Mouse (Mus musculus): Measurements from ENCODE around the gene 9230110F15Rik.
"Not testable (repeated sequence)": the region's sequence is repeated elsewhere in the genome, so short reads cannot be mapped to it uniquely, and the experiment has no call there.

The 9230110F15Rik gene

GRCm38 (mm10) chr9:35844050-35844449 is at the start of gene 9230110F15Rik:
Gene 9230110F15Rik (minus strand): TSS chr9:35844150.
- DNase-seq, result no peak

- not testable (repeated sequence) for DNase-seq
These were observed 49.2 kb upstream of the 9230110F15Rik start for GRCm38 (mm10) chr9:35893112-35893511.

- not testable (repeated sequence) for DNase-seq
These were observed 26.1 kb downstream of the 9230110F15Rik start for GRCm38 (mm10) chr9:35817881-35818280.

GRCm38 (mm10) chr9:35798146-35798545 is 45.8 kb downstream of the 9230110F15Rik start:
- DNase-seq, result no peak

- DNase-seq, result no peak
These were observed 53.9 kb downstream of the 9230110F15Rik start, which contains the start of the genes Gm27235 and D730048I06Rik for GRCm38 (mm10) chr9:35790001-35790400. Gene Gm27235 (minus strand): TSS chr9:35790101. Gene D730048I06Rik (minus strand): TSS chr9:35790112.
